Mouse (Mus musculus) embryonic facial prominence, embryonic 13.5 days (tissue): ENCODE data around the gene Crebl2. TPM values are rescaled to one million over a fixed set of nuclear protein-coding genes. Genes with fewer than 3 reads are reported as not detected.

ENCODE experiments used
- ATAC-seq: fragments of 200-750 bp; cut with Nextera tagmentation; 2 replicates; pipeline ENCODE4 v1.8.0; 2017; ENCODE audit warnings: low read depth; ENCODE audit not compliant: insufficient number of reproducible peaks, insufficient read depth, low FRiP score, low TSS enrichment
- H3K27ac ChIP-seq: fragments of 300-500 bp; sonication (generic); 2 replicates; pipeline ENCODE4 v1.5.1; 2015; ENCODE audit warnings: moderate library complexity, mild to moderate bottlenecking, inconsistent platforms
- H3K27me3 ChIP-seq: fragments of 300-500 bp; sonication (generic); 2 replicates; pipeline ENCODE4 v1.6.1; 2015; ENCODE audit warnings: mild to moderate bottlenecking, inconsistent platforms
- H3K36me3 ChIP-seq: fragments of 300-500 bp; sonication (generic); 2 replicates; pipeline ENCODE4 v1.6.1; 2015; ENCODE audit warnings: mild to moderate bottlenecking, inconsistent platforms
- H3K4me1 ChIP-seq: fragments of 300-500 bp; sonication (generic); 2 replicates; pipeline ENCODE4 v1.6.1; 2015; ENCODE audit warnings: inconsistent platforms
- H3K4me2 ChIP-seq: fragments of 300-500 bp; sonication (generic); 2 replicates; pipeline ENCODE4 v1.6.1; 2015; ENCODE audit warnings: moderate library complexity, mild to moderate bottlenecking, inconsistent platforms
- H3K4me3 ChIP-seq: fragments of 300-500 bp; sonication (generic); 2 replicates; pipeline ENCODE4 v1.5.1; 2015; ENCODE audit warnings: mild to moderate bottlenecking, inconsistent platforms
- H3K9ac ChIP-seq: fragments of 300-500 bp; sonication (generic); 2 replicates; pipeline ENCODE4 v1.6.1; 2015; ENCODE audit warnings: mild to moderate bottlenecking, inconsistent platforms
- H3K9me3 ChIP-seq: fragments of 300-500 bp; sonication (generic); 2 replicates; pipeline ENCODE4 v1.6.1; 2016; ENCODE audit warnings: inconsistent platforms
- WGBS: fragments of 180-500 bp; shearing (Covaris S2); methylation state at CpG from one replicate; pipeline ENCODE4 v1.1.7; 2015; ENCODE audit warnings: mixed read lengths; 5-methylcytosine and 5-hydroxymethylcytosine counted together
- polyA plus RNA-seq: library from polyadenylated mRNA; unstranded; fragments of >200 nt; fragmentation: Nextera tagmentation; extraction: Ambion mirVana; gene quantifications from 2 replicates; pipeline ENCODE4 v1.2.1, GENCODE M21; 2015

Gene Crebl2
- polyA plus RNA-seq = 3.2 and 3.9 TPM in 2 replicates

GRCm38 (mm10) chr6:134829786-134830700 lies at the start of gene Crebl2:
Gene Crebl2, plus strand, starts transcription at chr6:134830154.
- H3K4me2 ChIP-seq = peak within 1 kb of the TSS; percentile 83
- peaks cover 9% of the 10 kb centered on the region for H3K4me1 ChIP-seq
- peak within 1 kb of the TSS; percentile 73 for H3K4me3 ChIP-seq
- H3K9me3 ChIP-seq = no peaks in the 10 kb centered on the region
- under 1% methylated on average over 56 of the region's 58 CpGs for WGBS
- peak; percentile 93 for ATAC-seq
- no peaks in the 10 kb centered on the region for H3K36me3 ChIP-seq
- H3K27ac ChIP-seq = peak within 1 kb of the TSS; percentile 93
- H3K27me3 ChIP-seq = no peaks in the 10 kb centered on the region
- peak within 1 kb of the TSS; percentile 78 for H3K9ac ChIP-seq

- Histone ChIP-seq H3K4me1 (no peaks in the 10 kb centered on the region), H3K9me3 (no peaks in the 10 kb centered on the region), H3K27ac (no peak overlapping the region), H3K27me3 (no peaks in the 10 kb centered on the region), H3K4me2 (no peak overlapping the region), H3K4me3 (no peak overlapping the region), H3K36me3 (peaks cover 10% of the 10 kb centered on the region; the same call in 1 of the 2 replicates), H3K9ac (no peak overlapping the region)
- no peak for ATAC-seq
- whole genome bisulfite sequencing = 89% methylated on average over 7 of the region's 7 CpGs
These were observed 48.5 kb upstream of the Crebl2 start for GRCm38 (mm10) chr6:134781494-134781913.

GRCm38 (mm10) chr6:134782900-134783299 lies 47.1 kb upstream of the Crebl2 start:
- no peak for ATAC-seq
- WGBS = 88% methylated on average over 7 of the region's 7 CpGs
- Histone ChIP-seq H3K9me3 (no peaks in the 10 kb centered on the region), H3K27ac (no peak overlapping the region), H3K4me2 (no peak overlapping the region), H3K27me3 (no peaks in the 10 kb centered on the region), H3K36me3 (peaks cover 10% of the 10 kb centered on the region; the same call in 1 of the 2 replicates), H3K4me1 (no peaks in the 10 kb centered on the region), H3K9ac (no peak overlapping the region), H3K4me3 (no peak overlapping the region)

- H3K36me3 ChIP-seq = peaks cover 8% of the 10 kb centered on the region; the same call in 1 of the 2 replicates
- no peak overlapping the region for H3K27ac ChIP-seq
- no peak overlapping the region for H3K9ac ChIP-seq
- H3K4me1 ChIP-seq = peaks cover 11% of the 10 kb centered on the region
- ATAC-seq = no peak
- H3K4me3 ChIP-seq = no peak overlapping the region
- H3K4me2 ChIP-seq = no peak overlapping the region
- 80% methylated on average over 3 of the region's 3 CpGs for whole genome bisulfite sequencing
- H3K27me3 ChIP-seq = no peaks in the 10 kb centered on the region
- H3K9me3 ChIP-seq = no peaks in the 10 kb centered on the region
These were observed 43.5 kb upstream of the Crebl2 start for GRCm38 (mm10) chr6:134786426-134786825.

- Histone ChIP-seq H3K36me3 (no peaks in the 10 kb centered on the region), H3K27ac (no peak overlapping the region), H3K4me2 (no peak overlapping the region), H3K4me1 (peaks cover 15% of the 10 kb centered on the region), H3K9ac (no peak overlapping the region), H3K9me3 (no peaks in the 10 kb centered on the region), H3K4me3 (no peak overlapping the region), H3K27me3 (no peaks in the 10 kb centered on the region)
- no peak for ATAC-seq
- 64% methylated on average over 6 of the region's 6 CpGs for WGBS
These were observed 40.9 kb upstream of the Crebl2 start for GRCm38 (mm10) chr6:134789100-134789499.

- peaks cover 15% of the 10 kb centered on the region for H3K4me1 ChIP-seq
- H3K4me2 ChIP-seq = peak overlapping the region; percentile 68
- 1% methylated on average over 46 of the region's 46 CpGs for WGBS
These were observed 38.5 kb upstream of the Crebl2 start for GRCm38 (mm10) chr6:134791251-134792118.

GRCm38 (mm10) chr6:134792141-134793045 lies 37.6 kb upstream of the Crebl2 start, which contains the start of gene Dusp16:
Gene Dusp16, minus strand, starts transcription at chr6:134792625.
- Histone ChIP-seq H3K27ac (peak within 1 kb of the TSS; percentile 97), H3K36me3 (no peaks in the 10 kb centered on the region), H3K4me3 (peak within 1 kb of the TSS; percentile 81), H3K4me2 (peak within 1 kb of the TSS; percentile 68), H3K9me3 (no peaks in the 10 kb centered on the region), H3K27me3 (no peaks in the 10 kb centered on the region), H3K9ac (peak within 1 kb of the TSS; percentile 94), H3K4me1 (peaks cover 15% of the 10 kb centered on the region)
- under 1% methylated on average over 61 of the region's 108 CpGs for WGBS
- ATAC-seq = peak; percentile 74

More at GRCm38 (mm10) chr6:134791251-134792118, 38.5 kb upstream of the Crebl2 start:
- H3K36me3 ChIP-seq = no peaks in the 10 kb centered on the region
- no peaks in the 10 kb centered on the region for H3K27me3 ChIP-seq
- H3K27ac ChIP-seq = peak overlapping the region; percentile 97
- ATAC-seq = no peak
- no peaks in the 10 kb centered on the region for H3K9me3 ChIP-seq
- H3K4me3 ChIP-seq = peak overlapping the region; percentile 81
- H3K9ac ChIP-seq = peak overlapping the region; percentile 94

- peak overlapping the region; percentile 81 for H3K4me3 ChIP-seq
- H3K9ac ChIP-seq = peak overlapping the region; percentile 83
- H3K27me3 ChIP-seq = no peaks in the 10 kb centered on the region
- H3K27ac ChIP-seq = peak overlapping the region; percentile 69; the same call in 1 of the 2 replicates
- ATAC-seq = no peak
- peak overlapping the region; percentile 68 for H3K4me2 ChIP-seq
- WGBS = 36% methylated on average over 21 of the region's 21 CpGs
- H3K9me3 ChIP-seq = no peaks in the 10 kb centered on the region
- no peaks in the 10 kb centered on the region for H3K36me3 ChIP-seq
- H3K4me1 ChIP-seq = peaks cover 15% of the 10 kb centered on the region
These were observed 36.7 kb upstream of the Crebl2 start for GRCm38 (mm10) chr6:134793046-134793806.

- peak overlapping the region; percentile 20; the same call in 1 of the 2 replicates for H3K4me3 ChIP-seq
These were observed 35.9 kb upstream of the Crebl2 start for GRCm38 (mm10) chr6:134793911-134794520.

GRCm38 (mm10) chr6:134796297-134796696 lies 33.7 kb upstream of the Crebl2 start:
- 86% methylated on average over 10 of the region's 10 CpGs for WGBS
- ATAC-seq = no peak

More at GRCm38 (mm10) chr6:134793911-134794520, 35.9 kb upstream of the Crebl2 start:
- Histone ChIP-seq H3K9me3 (no peaks in the 10 kb centered on the region), H3K9ac (no peak overlapping the region), H3K27ac (no peak overlapping the region), H3K4me1 (peaks cover 15% of the 10 kb centered on the region), H3K27me3 (no peaks in the 10 kb centered on the region), H3K4me2 (peak overlapping the region; percentile 46), H3K36me3 (no peaks in the 10 kb centered on the region)
- ATAC-seq = no peak
- 16% methylated on average over 21 of the region's 21 CpGs for WGBS

More at GRCm38 (mm10) chr6:134796297-134796696, 33.7 kb upstream of the Crebl2 start:
- no peak overlapping the region for H3K4me3 ChIP-seq
- H3K36me3 ChIP-seq = no peaks in the 10 kb centered on the region
- H3K4me1 ChIP-seq = peaks cover 4% of the 10 kb centered on the region
- no peaks in the 10 kb centered on the region for H3K27me3 ChIP-seq
- H3K9me3 ChIP-seq = no peaks in the 10 kb centered on the region
- no peak overlapping the region for H3K9ac ChIP-seq
- no peak overlapping the region for H3K4me2 ChIP-seq
- no peak overlapping the region for H3K27ac ChIP-seq
